ENCODE assay signal across 10 mouse cellular contexts in genomic region chr6:99093856-99094255, GRCm38 (mm10).
DNase-seq lines count a peak whose midpoint lies in the region; ATAC-seq lines count a peak whose summit lies in the region.
"Had no signal": no experiment of that assay in that cellular context is flagged by ENCODE, and none has a peak within 500 bp of the region (broad histone marks: within the 10 kb centered on the region; RNA-seq: fewer than 3 reads in every experiment).

No protein-coding gene starts in this region.

- 33% methylated on average over 2 of the region's 2 CpGs for WGBS in kidney, embryonic 15.5 days
- WGBS in heart, embryonic 11.5 days (ENCODE audit: insufficient replicate concordance), result 25% methylated on average over 2 of the region's 2 CpGs
- 39% methylated on average over 2 of the region's 2 CpGs for WGBS in liver, embryonic 13.5 days (ENCODE audit: insufficient replicate concordance)

- 0 out of 2 replicates have a peak overlapping the region, but pooled peaks have one; percentile 37 for H3K27ac ChIP-seq in kidney, embryonic 15.5 days
- H3K27ac ChIP-seq in heart, embryonic 11.5 days (ENCODE audit: low read depth, low read length), result peak overlapping the region; percentile 96
- no peak overlapping the region for H3K27ac ChIP-seq in liver, embryonic 13.5 days
- H3K27ac ChIP-seq: neural tube, embryonic 12.5 days had no signal

- H3K4me1 ChIP-seq in kidney, embryonic 15.5 days, result peaks cover 61% of the 10 kb centered on the region
- peaks cover 49% of the 10 kb centered on the region for H3K4me1 ChIP-seq in heart, embryonic 11.5 days (ENCODE audit: control insufficient read depth, insufficient read depth, low read length)
- H3K4me1 ChIP-seq in liver, embryonic 13.5 days (replicated peaks), result peaks cover 55% of the 10 kb centered on the region

- no peak overlapping the region for H3K4me2 ChIP-seq in kidney, embryonic 15.5 days
- peak overlapping the region; percentile 67 for H3K4me2 ChIP-seq in heart, embryonic 11.5 days
- peak overlapping the region; percentile 72 for H3K4me2 ChIP-seq in liver, embryonic 13.5 days

- no peak for ATAC-seq in kidney, embryonic 15.5 days (replicated peaks; ENCODE audit: low FRiP score)
- no peak for ATAC-seq in heart, embryonic 11.5 days (replicated peaks; ENCODE audit: insufficient number of reproducible peaks, low FRiP score, low TSS enrichment)
- ATAC-seq in liver, embryonic 13.5 days (ENCODE audit: low read depth), result no peak

- no peaks in the 10 kb centered on the region for H3K9me3 ChIP-seq in kidney, embryonic 15.5 days (replicated peaks)
- 0 out of 2 replicates have a peak, but pooled peaks cover 2% of the 10 kb centered on the region for H3K9me3 ChIP-seq in heart, embryonic 11.5 days (replicated peaks; ENCODE audit: control insufficient read depth, low read length)
- no peaks in the 10 kb centered on the region for H3K9me3 ChIP-seq in liver, embryonic 13.5 days (replicated peaks)
- H3K9me3 ChIP-seq: neural tube, embryonic 12.5 days had no signal

- H3K36me3 ChIP-seq in kidney, embryonic 15.5 days, result no peaks in the 10 kb centered on the region
- no peaks in the 10 kb centered on the region for H3K36me3 ChIP-seq in heart, embryonic 11.5 days (ENCODE audit: control insufficient read depth, insufficient read depth, low read length)
- no peaks in the 10 kb centered on the region for H3K36me3 ChIP-seq in liver, embryonic 13.5 days
- H3K36me3 ChIP-seq: neural tube, embryonic 12.5 days had no signal

- no peak overlapping the region for H3K4me3 ChIP-seq in kidney, embryonic 15.5 days (replicated peaks)
- no peak overlapping the region for H3K4me3 ChIP-seq in heart, embryonic 11.5 days (ENCODE audit: low read depth, low read length)
- H3K4me3 ChIP-seq in liver, embryonic 13.5 days (replicated peaks), result no peak overlapping the region
- H3K4me3 ChIP-seq: neural tube, embryonic 12.5 days had no signal

- no peak overlapping the region for H3K9ac ChIP-seq in kidney, embryonic 15.5 days
- H3K9ac ChIP-seq in heart, embryonic 11.5 days (ENCODE audit: low read depth, low read length), result no peak overlapping the region
- H3K9ac ChIP-seq in liver, embryonic 13.5 days, result no peak overlapping the region
- H3K9ac ChIP-seq: neural tube, embryonic 12.5 days had no signal

- intact Hi-C loops in left cerebral cortex, postnatal 10 days (cut with DNase I), result no loop called here

- H3K27me3 ChIP-seq in kidney, embryonic 15.5 days, result no peaks in the 10 kb centered on the region
- H3K27me3 ChIP-seq in heart, embryonic 11.5 days (ENCODE audit: control insufficient read depth, insufficient read depth, low read length), result no peaks in the 10 kb centered on the region
- no peaks in the 10 kb centered on the region for H3K27me3 ChIP-seq in liver, embryonic 13.5 days
- H3K27me3 ChIP-seq: neural tube, embryonic 12.5 days had no signal

- DNase-seq in kidney, adult 11 months, result no peak
- peak; percentile 71 for DNase-seq in brain, adult 2 months (ENCODE audit: low read depth, low spot score)
- DNase-seq in liver, embryonic 13.5 days, result no peak
- DNase-seq in ovary, postnatal 36 days (ENCODE audit: low spot score), result no peak
- no peak for DNase-seq in left cerebral cortex, postnatal 10 days (ENCODE audit: extremely low spot score in 1 of 2, low spot score in 2 of 2)
- DNase-seq: gastrocnemius, postnatal 14 days; thymus, postnatal 25 days had no signal
